Mouse (Mus musculus): Measurements from ENCODE around the gene Ubr3.

Gene Ubr3

DNA sequence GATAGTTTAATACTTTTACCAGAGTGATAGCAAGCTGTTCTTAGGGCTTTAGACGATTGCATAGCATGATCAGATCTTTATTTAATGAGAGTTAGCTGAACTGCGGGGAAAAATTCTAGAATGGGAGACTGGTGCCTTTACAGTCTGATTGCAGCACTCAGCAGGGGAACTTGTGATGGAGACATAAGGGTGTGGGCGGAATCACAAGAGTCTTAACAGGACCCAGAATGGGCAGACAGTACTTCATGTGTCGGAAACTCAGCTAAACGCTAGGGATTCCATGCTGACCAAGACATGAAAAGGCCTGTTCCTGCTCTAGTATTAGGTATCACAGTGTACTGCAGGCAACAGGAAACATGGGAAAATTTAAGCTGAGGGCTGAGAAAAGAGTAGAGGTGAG is 128.7 kb downstream of the Ubr3 start:
- no peak for DNase-seq (ENCODE audit: low read depth in 2 of 2, low spot score in 2 of 2)

DNA sequence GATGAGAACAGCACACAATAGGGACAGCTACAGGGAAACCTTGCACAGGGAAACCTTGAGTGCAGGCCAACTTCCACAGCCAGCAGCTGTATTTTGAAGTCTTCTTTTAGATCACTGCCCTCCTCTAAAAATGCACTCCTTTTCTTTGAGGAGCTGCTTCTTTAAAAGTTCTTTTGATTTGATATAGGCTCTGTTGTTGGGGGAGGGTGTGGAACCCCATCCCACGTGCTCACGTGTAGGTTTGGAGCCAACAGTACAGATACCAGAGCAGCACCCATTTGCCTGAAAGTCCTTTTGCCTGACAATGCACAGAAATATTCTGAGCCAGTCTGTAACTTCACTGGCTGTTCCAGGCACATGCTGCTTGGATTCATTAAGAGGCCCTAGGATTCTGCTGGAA is 134.4 kb downstream of the Ubr3 start:
- no peak for DNase-seq (ENCODE audit: low read depth in 2 of 2, low spot score in 2 of 2)

DNA sequence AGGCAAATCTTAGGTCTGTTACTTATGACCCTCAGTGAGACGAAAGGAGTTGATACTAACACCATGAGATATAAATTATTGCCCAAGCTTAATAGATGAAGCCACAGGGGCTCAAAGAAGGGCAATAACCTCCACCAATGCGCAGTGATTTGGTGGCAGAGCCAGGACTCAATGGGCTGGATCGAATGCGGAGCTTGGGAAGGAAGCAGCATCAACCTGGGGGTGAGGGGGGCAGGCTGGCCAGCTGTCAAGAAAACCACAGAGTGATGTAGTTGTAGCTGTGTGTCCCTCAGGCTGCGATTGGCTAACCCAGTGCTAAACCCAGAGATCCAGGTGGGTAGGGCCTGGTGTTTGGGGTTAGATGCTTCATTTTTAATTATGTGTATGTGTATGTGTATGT is 137.8 kb downstream of the Ubr3 start:
- no peak for DNase-seq (ENCODE audit: low read depth in 2 of 2, low spot score in 2 of 2)

DNA sequence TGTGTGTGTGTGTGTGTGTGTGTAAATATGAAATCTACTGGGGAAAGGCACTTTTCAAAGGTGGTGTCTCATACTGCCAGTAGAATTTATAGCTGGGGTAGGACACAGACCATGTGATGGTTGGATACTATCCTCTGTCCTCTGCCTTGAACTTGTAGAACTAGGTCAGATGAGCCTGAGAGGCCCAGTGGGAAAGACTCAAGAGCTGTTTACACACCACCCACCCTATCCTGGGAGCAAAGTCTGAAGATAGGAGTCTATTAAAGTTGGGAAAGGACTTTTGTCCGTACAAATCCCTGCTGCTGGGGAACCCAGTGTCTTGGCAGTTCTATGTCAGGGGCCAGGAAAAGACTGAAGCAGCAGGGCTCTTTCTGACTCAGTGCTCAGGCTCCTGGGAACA is 138.3 kb downstream of the Ubr3 start:
- no peak for DNase-seq (ENCODE audit: low read depth in 2 of 2, low spot score in 2 of 2)

DNA sequence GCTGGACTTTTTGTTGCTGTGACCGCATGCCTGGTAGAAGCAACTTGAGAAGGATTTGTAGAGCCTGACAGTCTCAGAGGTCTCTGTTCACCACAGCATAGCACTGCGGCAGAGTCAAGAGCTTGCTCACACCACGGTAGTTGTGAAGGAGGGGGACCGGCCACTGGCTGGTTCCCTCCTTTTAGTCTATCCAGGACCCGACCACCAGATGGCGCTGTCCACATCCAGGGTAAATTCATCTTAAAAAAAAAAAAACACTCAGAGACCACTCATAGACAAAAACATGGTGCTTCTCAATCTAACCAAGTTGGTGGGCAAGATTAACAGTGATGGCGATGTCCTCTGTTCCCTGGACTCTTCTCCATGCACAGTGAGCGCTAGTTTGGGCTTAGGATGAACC is 140.2 kb downstream of the Ubr3 start:
- DNase-seq (ENCODE audit: low read depth in 2 of 2, low spot score in 2 of 2): peak; percentile 21 to 37

DNA sequence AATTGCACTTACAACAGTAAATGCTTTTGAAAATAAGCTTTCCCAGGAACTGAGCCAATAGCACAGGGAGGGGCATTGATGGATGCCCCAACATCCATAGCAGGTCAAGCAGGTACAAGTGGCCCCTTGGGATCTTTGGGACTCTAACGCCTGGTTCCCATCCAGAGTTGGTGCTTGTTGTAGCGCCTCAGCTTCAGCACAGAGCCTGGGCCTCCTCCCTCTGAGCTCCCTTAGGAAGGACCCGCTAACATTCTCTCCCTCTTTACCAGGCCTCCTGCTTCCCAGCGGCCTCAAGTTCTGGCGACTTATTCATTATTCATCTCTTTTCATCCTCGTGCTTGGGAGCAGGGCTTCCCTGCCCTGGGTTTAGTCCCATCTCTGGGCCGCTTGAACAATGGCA is 141.7 kb downstream of the Ubr3 start, which contains the start of gene Myo3b:
TSS of gene Myo3b (plus strand) at position 375 of the 400 bp plus-strand sequence.
- no peak for DNase-seq (ENCODE audit: low read depth in 2 of 2, low spot score in 2 of 2)

DNA sequence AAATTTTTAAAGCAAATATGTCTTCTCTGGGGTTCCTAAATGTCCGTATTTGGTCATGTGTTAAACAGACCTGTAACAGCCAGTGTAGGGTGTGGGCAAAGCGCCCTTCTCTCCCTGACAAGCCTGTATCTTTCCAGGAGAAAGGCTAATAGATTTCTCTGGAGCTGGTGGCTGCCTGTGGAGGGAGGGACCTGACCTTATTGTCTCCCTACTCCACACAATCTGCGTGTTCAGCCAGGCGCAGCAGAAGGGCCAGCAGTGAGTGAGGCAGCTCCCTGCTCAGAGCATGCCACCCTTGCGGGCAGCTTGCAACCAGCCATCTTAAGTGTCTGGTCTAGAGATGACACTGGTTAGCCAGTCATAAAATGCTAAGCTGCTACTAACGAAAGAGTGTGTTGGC is 147.4 kb downstream of the Ubr3 start:
- DNase-seq (ENCODE audit: low read depth in 2 of 2, low spot score in 2 of 2): no peak

DNA sequence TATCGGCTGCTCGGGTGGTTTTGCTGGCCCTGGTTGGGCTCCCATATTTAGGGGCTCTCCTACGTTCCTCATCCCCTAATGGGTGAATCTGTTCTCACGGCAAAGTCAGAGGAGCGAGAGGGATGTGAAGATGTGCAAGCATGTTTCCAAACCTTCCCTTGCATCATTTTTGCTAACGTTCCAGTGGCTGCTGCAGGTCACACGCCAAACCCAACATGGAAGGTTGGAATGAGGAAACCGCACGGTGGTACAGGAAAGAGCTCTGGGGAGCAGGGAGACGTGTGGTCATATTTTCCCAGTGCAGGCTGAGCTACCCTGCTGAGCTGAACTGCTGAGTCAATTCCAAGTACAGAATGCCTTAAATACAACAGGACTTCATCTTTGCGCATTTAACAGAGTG is 150.8 kb downstream of the Ubr3 start:
- no peak for DNase-seq (ENCODE audit: low read depth in 2 of 2, low spot score in 2 of 2)

DNA sequence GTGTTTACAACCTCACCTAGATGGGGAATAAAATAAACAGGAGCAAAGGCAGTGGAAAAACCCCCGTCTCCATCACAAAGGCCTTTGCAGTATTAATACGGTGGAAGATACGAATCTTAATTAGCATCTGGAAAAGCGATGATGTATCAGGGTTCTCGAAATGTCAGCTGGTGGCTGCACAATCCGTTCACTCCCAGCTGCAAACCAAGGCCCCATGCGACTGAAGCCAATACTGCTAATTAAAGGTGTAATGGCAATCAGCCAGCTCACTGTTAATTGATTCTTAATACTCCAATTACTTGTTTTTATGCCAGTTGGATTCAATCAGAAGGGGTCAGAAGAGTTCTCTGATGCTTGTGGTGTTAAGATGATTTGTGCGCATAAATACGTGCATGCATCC is 156.8 kb downstream of the Ubr3 start:
- DNase-seq (ENCODE audit: low read depth in 2 of 2, low spot score in 2 of 2): no peak

DNA sequence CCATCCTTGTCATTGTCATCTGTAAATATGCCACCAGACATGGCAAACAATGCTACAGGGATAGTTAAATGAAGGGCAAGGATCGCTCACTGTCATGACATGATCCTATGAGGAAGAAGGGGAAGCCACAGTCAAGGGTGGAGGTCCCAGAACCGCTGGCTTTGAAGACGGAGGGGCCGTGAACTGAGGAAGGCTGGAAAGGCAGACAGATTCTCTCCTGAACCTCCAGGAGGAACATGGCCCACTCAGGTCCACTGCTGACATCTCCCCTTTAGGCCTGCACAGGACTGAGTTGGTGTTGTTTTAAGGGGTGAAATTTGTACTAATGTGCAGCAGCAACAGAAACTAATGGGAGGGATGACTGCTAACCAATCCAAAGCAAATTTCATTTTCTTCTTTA is 161.2 kb downstream of the Ubr3 start:
- DNase-seq (ENCODE audit: low read depth in 2 of 2, low spot score in 2 of 2): no peak

DNA sequence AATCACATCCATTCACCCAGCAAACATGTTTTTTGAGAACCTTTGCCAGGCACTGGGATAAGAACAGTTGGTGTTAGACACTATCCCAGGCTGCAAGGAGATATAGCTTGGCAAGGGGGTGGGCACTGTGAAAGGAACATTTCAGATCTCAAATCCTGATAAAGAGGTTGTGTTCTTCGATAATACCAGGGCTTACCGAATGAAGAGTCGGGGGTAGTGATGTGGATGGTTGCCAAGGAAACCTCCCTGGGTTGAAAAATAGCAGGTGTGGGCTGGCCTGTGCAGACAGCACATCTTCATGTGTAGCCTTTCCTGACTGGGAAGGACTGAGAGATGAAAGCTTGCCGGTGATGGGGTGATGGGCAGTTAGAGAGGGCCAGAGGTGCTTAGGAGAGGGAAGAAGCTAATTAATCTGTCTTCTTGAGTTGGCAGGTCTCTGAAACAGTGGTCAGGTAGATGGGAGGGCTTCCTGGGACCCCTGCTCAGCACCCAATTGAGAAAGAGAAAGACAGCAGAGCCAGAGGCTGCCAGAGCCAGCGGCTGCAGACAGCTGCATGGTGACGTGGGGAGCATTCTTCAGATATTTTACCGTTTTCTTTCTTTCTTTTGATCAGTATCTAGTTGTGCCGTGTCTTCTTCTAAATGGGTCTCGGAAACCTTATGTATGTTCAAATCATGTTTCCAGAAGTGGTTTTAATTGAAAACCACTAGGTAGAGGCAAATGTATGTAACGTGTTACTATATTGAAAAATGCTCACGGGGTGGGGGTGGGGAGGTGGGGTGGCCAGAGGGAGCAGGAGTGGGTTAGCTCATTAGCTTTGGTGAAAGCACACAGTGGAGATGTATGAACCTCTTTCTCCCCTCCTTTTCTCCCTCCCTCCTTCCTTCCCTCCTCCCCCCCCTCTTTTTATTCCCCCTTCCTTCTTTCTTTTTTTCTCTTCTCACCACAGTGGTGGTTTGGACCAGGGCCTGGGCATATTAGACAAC is 163.6 kb downstream of the Ubr3 start:
- DNase-seq (ENCODE audit: low read depth in 2 of 2, low spot score in 2 of 2): no peak

DNA sequence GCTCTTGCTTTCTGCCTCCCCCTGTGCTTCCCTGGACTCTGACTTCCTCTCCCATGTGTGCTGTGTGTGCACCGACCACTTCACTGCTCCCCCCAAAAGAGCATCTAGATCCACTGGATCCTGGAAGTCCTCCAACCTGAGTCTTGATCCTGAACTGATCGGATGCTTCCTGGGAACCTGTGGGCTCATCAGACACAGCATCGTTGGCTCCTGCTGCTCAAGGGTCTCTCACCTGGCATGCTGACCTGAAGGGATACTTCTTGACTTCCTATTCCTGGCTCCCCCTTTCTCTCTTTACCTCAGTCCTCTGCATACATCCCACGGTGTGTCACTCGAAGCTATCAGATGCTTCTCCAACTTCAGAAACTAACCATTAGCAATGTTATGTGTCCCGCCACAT is 168.1 kb downstream of the Ubr3 start:
- DNase-seq (ENCODE audit: low read depth in 2 of 2, low spot score in 2 of 2): no peak

DNA sequence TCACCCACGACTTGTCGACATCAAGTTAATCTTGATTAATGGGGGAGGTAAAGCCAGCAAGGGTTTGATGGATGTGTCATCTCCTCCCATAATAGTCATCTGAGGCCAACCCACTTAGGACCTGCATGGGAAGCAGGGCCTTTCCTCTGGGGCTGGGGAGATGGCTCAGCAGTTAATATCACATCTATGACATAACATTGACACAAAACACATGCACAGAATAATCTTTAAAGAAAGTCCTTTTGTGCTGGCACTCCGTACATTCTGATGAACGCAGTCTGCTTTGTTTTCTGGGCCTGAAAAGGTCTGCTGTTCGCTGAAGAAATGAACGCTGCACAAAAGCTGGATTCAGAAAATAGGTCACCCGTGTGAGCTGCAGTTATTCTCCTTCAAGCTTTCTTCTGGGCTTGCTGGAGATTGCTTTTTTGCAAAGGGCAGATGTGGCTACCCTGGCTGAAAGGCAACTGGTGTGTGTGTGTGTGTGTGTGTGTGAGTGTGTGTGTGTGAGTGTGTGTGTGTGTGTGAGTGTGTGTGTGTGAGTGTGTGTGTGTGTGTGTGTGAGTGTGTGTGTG is 168.8 kb downstream of the Ubr3 start:
- DNase-seq (ENCODE audit: low read depth in 2 of 2, low spot score in 2 of 2): no peak

DNA sequence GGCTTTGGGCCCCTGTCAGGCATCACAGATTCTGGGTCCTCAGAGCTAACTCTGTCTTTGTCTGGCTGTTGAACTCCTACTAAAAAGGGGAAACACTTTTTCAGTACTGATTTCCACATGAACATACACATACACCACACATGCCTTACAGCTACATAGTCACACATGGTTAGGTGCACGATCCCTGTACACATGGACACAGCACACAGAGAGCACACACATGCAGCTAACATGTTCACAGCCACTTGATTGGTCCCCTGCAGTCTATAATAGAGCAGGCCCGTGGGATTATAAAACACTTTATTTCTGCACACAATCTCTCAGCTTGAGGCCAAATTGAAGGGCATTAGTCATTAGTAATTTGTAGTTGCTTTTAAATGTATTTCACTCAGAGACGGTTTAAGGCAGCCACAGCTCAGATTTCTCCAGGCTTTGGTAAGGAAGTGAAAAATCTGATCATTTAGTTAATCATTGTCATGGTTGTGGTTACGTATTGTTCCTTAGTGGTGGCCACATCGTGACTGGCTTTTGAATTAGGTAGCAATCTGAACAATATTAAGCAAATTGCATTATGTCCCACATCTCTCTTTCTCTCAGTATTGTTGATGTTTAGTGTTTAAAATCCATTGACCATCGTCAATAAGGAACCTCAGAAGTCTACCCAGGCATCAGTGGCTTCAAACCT is 169.4 kb downstream of the Ubr3 start:
- no peak for DNase-seq (ENCODE audit: low read depth in 2 of 2, low spot score in 2 of 2)

DNA sequence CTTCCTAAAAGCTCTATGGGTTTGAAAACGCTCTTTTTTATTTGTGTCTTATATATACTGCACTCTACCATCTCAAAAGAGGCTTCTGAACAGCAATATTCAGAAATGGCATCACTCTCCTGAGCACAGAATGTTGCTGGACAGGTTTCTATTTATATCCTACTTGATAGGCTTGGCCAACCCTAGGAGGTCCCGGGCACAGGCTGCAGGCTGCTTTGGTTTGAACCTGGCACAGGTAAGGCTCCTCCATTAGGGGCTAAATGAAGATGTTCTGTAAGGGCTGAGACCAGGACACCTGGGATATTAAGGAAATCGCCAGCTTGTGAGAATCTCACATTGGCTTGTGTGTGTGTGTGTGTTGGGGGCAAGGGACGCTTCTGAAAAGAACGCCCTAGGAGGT is 172.8 kb downstream of the Ubr3 start:
- no peak for DNase-seq (ENCODE audit: low read depth in 2 of 2, low spot score in 2 of 2)

Data from CD8-positive naive resting alpha-beta T cell, adult 2 months (primary cell).